Mouse (Mus musculus) right cerebral cortex, postnatal 10 days (tissue): ENCODE data around the gene Itpkc.
"Not testable (repeated sequence)": the region's sequence is repeated elsewhere in the genome, so short reads cannot be mapped to it uniquely, and the experiment has no call there.

ENCODE experiments used
- DNase-seq, 2 experiments: peaks; one replicate each; pipeline ENCODE4 v3.0.0; 2021; ENCODE audit warnings: low spot score in 2 of 2

The Itpkc gene

DNA sequence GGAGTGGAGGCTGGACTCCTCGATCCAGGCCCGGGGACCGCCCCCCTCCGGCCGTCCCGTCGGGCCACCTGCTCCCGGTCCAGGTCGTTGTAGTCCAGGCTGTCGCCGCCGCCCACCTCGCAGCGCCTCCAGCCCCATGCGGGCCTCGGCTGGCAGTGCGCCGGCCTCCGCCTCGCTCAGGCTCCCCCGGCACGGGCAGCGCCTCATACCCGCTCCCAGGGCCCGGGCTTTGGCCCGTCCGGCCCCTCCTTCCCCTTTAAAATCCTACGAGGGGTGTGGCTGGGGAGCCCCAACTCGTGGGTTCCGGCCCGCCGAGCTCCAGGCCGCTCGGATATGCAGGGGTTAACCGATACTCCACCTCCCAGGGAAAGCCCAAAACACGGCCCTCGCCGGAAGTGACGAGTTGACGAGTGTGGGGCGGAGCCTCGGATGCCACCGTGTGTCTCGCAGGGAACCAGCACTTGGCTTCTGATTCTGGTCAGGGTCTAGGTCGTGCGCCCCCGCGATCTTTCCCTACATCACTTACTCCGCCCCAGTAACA lies at the start of gene Itpkc:
TSS of gene Itpkc (minus strand) at position 381 of the 541 bp plus-strand sequence.
- DNase-seq: peak; percentile 95 to 96

DNA sequence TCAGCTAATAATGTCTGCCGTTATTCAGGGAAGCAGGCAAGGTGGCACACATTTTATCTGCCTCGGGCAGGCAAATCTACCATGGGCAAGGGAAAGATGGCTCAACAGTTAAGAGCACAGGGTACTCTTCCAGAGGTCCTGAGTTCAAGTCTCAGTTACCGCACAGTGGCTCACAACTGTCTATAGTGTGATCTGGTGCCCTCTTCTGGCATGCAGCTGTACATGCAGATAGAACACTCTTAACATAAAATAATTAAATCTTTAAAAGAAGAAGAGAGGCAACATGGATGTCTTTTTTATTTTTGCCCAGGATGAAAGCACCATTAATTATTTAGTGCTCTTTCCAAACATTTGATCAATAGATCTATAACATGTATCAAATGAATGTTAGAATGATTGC lies 48.7 kb upstream of the Itpkc start:
- DNase-seq: no peak

DNA sequence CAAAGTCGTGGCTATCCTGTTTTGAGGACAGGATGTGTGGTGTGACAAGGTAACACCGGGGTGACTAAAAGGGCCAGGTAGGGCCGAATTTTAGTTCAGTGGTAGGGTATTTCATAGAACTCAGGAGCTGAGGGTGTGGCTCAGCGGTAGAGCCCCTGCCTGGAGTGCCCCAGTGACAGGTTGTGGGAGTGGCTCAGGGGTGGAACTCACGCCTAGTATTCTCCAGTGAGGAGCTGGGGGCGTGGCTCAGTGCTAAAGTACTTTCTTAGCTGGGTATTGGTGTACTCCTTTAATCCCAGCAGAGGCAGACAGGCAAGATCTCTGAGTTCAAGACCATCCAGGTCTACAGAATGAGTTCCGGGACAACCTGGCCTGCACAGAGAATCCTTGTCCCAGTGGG lies 47.6 kb upstream of the Itpkc start:
- no peak for DNase-seq

DNA sequence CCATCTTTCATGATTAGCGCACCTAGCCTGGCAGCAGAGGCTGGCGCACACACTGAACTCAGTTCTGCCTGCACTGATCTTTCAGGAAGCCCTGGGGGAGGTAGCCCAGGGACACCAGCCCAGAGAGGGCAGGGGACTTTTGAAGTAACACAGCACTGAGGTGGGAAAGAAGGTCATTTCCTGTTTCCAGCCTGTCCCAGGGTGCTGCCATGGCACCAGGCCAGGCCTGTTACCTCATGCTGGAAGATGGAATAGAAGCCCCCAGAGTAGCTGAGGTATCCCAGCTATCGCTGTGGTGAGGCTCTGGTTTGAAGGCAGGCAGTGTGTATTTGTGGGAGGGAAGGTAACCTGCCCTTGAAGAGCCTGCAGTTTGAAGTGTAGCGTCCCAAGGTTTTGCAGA lies 46.5 kb upstream of the Itpkc start:
- DNase-seq: no peak

DNA sequence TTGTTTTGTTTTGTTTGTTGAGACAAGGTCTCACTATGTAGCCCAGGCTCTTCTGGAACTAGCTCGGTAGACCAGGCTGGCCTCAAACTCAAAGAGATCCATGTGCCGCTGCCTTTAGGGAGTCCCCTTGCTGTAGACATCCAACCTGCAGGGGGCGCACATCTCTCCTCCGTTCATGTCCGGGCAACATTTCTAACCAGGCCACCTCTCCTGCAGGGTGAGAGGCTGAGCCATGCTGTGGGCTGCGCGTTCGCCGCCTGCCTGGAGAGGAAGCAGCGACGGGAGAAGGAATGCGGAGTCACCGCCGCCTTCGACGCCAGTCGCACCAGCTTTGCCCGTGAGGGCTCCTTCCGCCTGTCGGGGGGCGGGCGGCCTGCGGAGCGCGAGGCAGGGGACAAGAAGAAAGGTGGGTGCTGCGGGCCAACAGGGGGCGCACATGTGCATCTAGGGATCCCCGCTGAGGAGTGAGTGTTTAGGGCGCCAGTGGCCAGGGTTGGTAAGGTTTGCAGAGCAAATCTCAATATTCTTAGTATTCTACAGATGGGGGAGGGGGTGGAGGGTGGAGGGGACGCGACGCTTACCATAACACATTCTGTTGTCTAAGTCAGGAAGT lies 45.4 kb upstream of the Itpkc start:
- no peak for DNase-seq

DNA sequence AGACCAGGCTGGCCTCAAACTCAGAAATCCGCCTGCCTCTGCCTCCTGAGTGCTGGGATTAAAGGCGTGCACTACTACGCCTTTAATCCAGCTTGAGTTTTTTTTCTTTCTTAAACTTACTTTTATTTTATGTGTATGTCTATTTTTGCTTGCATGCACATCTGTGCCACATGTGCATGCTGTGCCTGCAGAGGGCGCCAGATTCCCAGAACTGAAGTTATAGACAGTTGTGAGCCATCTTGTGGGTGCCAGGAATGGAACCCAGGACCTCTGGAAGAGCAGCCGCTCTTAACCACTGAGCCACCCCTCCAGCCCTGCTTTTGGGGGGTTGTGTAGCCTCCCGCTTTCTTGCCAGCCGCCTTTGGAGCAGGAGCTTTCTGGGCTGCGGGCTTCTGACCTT lies 43.0 kb upstream of the Itpkc start:
- DNase-seq: no peak

DNA sequence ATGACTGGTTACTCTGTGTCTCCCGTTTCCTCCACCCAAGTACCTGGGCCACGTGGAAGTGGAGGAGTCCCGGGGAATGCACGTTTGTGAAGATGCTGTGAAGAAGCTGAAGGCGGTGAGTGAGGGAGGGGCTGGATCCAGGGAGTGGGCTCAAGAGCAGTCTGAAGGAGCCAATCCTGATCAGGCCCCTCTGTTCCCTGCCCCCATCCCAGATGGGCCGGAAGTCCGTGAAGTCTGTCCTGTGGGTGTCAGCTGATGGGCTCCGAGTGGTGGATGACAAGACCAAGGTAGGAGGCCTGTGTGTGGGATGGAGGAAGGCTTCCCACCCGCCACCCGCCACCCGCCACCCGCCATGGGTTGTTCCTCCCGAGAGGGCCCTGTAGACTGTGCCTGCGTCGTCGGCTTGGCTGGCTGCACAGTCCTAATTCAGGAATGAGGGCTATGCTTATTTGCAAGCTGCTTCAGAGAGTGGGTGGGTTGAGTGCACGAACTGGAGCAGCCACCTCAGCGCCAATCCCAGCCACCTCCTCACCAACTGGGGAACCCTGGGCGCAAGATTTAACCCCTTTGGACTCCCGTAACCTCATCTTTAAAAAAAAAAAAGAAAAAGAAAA lies 38.2 kb upstream of the Itpkc start:
- peak; percentile 80 to 89 for DNase-seq

DNA sequence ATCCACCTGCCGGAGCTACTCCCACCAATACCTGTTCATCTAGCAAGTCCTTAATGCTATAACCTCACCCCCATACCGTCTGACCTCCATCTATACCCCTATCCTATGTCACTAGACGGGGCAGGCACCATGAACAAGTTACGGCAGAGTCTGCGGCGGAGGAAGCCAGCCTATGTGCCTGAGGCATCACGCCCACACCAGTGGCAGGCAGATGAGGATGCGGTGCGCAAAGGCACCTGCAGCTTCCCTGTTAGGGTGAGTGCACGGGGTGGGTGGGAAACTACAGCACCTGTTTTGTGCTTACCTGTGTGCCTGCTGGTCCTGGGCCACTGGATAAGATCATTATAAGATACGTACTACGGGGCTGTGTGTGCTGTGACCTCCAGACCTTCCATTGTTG lies 36.3 kb upstream of the Itpkc start:
- no peak for DNase-seq

DNA sequence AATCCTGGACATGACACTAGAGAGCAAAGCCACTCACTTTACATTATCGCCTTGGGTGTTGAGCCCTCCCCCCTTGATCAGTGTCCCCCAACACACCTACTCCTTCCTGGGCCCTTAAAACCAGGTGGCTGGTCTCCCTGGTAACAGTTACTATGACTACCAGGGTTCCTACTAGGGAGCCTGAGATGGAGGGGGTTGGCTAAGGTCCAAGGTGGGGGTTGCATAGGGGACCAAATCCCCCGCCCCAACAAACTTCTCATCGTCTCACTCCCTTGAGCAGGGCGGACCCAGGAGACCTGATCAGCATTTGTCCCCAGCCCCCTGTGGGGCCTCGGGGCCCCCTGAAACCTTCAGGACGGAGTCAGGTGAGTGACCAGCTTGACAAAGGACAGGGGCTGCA lies 33.4 kb upstream of the Itpkc start:
- no peak for DNase-seq

DNA sequence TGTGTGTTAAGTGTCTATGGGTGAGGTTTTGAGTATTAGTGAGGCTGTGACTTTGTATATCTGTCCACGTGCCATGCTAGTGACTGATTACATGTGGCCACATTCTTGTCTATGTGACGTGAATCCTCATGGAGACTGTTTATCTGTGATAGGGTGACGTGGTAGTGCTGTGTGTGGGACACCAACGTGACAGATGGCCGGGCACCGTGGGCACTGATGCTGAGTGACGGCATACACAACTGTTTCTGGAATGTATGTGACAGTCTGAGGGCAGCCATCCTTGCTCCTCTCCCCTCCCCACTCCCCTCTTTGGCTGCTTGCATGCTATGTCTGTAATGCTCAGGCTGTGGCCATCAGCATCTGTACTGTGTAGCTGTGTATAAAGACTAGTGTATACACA lies 32.4 kb upstream of the Itpkc start:
- DNase-seq: peak in 1 of 2 experiments; percentile 73

DNA sequence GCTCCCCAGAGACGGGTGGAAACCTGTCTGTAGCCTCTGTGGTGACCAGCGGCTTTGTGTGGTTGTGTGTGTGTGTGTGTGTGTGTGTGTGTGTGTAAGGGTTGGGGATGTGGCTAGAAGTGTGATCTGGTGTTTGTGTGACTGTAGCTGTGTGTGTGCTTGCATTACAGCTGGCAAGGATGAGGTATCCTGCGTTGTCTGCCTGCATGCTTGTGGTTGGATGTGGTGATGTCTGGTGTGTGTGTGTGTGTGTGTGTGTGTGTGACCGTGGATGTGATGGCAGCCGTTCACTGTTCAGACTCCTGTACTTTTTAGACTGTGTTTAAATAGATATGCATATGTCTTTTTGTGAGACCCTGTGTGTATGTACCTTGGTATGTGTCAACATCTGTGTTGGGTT lies 31.3 kb upstream of the Itpkc start:
- peak; percentile 65 to 76 for DNase-seq

DNA sequence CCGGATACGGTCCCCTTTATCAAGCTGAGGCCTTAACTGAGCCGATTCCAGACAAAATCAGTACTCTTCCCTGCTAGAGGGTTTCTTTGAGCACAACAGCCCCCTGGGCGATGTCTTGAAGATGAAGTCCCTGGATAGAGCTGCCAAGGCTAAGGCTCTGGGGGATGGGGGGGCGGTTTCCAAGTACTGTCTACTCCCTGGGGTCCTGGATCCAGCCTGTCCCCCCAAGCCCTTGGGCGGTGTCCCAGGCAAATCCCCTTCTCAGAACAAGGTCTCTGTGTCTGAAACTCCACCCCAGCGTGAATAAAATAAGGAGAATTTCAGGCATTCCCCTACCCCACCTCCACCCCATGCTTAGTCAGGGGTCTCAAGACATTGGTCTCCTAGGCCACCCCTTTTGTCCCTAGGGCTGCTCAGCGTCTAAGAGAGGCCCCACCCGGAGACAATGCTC lies 30.8 kb upstream of the Itpkc start:
- peak in 1 of 2 experiments; percentile 65 for DNase-seq

DNA sequence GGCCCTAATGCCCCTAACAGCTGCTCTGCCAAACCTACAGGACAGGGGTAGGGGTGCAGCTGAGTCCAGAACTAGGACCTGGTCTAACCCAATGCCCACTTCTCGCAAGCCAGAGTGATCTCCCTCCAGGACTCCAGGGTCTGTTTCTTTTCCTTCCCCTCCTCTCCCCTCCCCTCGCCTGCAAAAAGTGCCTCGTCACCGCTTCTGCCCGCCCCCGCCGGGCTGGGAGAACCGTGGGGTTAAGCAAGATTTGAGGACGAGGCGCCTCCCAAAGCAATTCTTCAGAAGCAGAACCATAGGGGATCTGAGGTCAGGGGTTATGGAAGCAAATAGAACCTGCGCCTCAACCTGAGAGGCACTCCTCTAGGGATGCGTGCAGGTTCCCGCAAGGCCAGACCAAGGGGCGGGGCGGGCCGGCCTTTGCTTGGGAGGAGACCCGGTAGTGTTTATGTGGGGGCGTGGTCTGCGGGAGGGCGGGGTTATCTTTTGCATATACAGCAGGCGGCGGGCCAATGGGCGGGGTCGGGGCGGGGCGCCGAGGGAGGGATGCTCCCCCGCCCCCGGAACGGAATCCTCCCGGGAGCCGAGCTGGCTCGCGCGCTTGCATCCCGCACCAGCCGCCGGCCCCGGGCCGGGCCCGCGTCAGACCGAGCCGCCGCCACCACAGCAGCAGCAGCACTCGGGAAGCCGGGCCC lies 29.9 kb upstream of the Itpkc start, which contains the start of gene Numbl:
TSS of gene Numbl (plus strand) at position 229 of the 695 bp plus-strand sequence.
- peak; percentile 95 for DNase-seq

DNA sequence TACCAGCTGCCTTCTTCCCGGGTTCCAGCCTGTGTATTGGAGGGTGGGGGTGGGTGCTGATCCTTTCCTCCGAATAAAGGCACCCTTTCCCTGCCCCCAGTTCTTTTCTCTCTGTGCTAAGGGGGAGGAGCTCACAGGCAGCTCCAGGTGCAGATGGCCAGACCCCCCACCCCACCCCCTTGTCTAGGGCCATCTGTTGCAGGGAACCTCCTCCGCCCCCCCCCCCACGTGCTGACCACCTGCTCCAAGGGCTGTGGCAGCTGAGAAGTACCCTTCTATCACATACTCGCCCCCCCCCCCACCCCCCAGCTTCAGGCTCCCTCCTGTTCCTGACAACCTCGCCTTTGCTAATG lies 29.4 kb upstream of the Itpkc start:
- peak in 1 of 2 experiments; percentile 49 for DNase-seq

DNA sequence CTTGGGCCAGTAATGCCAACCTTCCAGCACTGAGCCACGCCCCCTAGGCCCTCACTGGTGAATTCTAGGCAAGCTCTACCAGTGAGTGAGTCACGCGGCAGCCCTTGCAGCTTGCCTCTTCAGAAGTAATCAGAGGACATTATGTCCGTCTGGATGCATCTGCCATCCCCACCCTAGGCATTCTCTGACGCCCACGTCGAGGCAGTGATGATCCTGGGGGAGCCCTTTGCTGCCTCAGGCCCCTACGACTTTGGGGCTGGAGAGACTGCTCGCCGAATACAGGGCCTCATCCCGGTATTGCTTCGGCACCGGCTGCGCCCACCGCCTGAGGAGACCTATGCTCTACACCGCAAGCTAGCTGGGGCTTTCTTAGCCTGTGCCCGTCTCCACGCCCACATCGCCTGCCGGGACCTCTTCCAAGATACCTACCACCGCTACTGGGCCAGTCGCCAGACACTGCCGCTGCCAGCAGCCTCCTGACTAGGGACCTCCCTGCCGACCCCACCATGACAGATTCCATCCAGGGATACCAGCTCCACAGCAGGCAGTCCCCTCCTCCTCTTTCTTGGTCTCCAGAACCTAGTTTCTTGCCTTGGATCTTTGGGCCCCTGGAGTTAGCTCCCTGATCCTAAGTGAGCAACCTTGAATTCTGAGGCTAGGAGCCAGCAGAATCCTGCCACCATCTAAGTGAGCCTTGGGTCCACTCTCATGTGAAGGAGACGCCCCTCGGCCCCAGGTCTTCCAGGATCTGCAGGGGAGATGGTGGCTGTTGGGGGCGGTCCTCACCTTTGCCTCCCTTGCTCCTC lies 28.8 kb upstream of the Itpkc start:
- peak; percentile 83 to 86 for DNase-seq

DNA sequence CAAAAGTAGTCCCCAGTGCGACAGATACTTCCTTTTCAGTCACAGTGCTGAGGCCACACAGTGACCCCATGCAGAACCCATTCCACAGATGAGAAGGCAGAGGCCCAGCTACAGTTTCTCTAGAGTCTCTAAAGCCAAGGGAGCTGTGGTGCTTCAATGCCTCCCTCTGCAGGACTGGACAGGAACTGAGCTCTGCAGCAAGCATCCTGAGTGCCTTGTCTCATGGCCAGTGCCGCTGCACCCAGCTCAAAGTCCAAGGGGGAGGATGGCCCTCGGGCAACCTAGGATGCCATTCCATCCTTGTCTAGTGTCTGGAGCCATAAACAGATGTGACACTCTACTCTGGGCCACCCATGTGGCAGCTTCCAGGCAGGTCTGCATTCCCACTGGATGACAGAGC lies 27.3 kb upstream of the Itpkc start:
- no peak for DNase-seq

DNA sequence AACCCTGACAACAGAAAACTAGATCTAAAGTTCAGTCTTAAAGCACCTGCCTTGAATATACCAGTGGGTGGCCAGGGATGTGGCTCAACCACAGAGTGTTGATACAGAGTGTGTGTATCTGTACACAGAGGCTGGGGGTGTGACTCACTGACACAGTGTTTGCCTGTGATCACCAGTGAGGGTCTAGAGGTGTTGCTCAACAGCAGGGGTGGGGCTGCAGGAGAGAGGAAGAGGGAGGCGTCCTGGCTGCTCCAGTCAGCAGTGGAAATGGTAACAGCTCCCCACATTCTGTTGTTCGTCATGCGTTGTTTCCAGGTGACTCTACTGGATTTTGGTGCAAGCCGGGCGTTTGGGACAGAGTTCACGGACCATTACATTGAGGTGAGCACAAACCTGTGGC lies 23.5 kb upstream of the Itpkc start:
- DNase-seq: no peak

DNA sequence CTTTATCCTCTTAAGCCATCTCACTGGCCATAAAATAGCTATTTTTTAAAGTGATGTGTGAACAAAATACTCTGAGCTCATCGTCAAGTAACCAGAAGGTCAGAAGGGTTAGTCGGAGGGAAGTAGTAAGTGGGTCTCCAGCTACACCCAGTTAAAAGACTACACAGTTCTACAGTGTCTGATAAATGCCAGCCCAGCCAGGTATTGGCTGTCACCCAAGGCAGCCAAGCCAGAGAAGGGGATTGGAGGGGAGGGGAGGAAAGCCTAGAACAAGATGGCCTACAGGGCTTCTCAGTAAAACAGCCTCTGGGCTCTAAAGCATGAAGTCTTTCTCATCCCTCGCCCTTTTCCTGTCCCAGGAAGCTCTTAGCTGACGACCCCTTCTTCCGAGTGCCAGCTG lies 21.5 kb upstream of the Itpkc start:
- DNase-seq: no peak

DNA sequence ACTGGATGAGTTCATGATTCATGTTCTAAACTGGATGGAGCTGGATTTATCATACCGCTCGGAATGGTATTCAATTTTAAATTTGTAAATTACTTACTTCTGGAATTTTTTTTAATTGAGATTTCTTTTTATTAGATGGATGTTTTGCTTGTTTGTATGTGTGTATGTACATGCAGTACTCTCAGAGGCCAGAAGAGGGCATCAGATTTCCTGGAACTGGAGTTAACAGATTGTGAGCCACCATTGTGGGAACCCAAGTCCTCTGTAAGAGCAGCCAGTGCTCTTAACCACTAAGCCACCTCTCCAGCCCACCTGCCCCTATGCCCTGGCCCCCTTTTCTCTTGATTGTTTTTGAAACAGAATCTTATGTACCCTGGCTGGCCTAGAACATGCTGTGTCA lies 20.7 kb upstream of the Itpkc start:
- DNase-seq: no peak

DNA sequence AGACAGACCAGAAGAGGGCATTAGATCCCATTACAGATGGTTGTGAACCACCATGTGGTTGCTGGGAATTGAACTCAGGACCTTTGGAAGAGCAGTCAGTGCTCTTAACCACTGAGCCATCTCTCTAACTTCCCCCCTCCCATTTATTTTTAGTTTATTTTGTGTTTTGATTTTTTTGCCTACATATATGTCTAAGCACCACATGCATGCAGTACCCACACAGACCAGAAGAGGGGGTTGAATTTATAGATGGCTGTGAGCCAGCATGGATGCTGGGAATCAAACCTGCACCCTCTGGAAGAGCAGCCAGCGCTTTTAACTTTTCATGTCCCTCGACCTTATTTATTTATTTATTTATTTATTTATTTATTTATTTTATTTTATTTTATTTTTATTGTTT lies 15.6 kb upstream of the Itpkc start:
- DNase-seq: not testable (repeated sequence)

DNA sequence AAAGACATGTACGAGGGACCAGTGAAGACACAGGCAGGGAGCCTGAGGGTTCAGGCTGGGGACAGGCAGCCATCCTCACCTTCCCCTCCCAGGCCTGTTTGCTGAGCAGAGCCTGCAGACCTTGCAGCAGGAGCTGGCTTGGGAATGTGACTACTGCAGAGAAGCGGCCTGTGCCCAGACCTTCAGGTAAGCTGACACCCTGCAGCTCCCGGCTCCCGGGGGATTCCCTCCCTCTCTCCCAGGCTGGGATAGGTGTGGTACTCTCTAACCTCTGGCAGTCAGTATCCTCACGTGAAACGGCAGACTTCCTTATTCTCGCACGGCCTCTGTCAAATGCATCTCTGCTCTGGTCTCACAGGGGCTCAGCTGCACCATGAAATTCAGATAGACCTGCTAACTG lies 14.8 kb upstream of the Itpkc start:
- no peak for DNase-seq

DNA sequence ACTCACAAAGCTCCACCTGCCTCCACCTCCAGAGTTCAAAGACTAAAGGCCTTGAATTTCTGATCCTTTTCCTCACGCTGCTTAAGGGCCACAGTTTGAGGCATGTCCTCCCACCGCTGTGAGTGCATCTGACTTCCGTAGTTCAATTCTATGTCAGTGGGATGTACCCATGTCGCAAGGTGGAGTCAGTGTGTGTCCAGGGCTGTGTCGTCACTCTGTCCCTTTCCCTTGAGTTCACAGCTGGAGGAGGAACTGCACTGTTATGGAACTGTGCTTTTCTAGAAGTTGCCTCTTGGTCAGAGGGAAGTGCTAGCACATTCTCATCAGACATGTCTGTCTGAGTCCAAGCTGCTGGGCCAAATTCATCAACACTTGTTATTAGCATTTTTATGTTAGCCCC lies 10.1 kb upstream of the Itpkc start:
- no peak for DNase-seq
